8 mouse cellular contexts compared by ENCODE assay signal in the genomic region with DNA sequence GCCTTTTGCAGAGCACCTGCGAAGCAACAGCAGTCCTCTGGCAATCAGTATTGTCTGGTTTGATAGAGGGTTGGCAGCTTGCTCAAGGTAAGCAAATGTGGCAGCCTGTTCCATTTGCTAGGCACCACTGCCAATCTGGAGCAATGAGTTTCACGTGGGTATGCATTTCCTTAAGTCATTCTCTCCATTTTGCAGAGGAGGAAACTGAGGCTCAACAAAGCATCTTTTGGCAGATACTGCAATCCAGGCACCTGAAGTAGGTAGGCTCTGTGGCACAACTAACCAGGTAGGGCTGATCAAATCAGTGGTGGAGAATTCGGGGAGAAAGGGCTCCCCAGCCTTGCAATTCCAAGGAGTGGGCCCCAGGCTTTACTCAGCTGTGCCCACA. TPM values are rescaled to one million over a fixed set of nuclear protein-coding genes. Genes with fewer than 3 reads are reported as not detected.
A peak's percentile ranks its signal among the peaks of the same experiment; 100 is the strongest.
DNase-seq lines count a peak whose midpoint lies in the region; ATAC-seq and TF ChIP-seq lines count a peak whose summit lies in the region.

Gene Slc6a9, plus strand, starts transcription at position 50 of the 388 bp plus-strand sequence.

- H3K9me3 ChIP-seq in kidney, embryonic 16.5 days (ENCODE audit: low read length): no peaks in the 10 kb centered on the region
- H3K9me3 ChIP-seq in liver, embryonic 11.5 days (ENCODE audit: control insufficient read depth, low read length): no peaks in the 10 kb centered on the region

- peak within 1 kb of the TSS; percentile 88 for H3K4me3 ChIP-seq in kidney, embryonic 16.5 days (ENCODE audit: low read length)
- peak within 1 kb of the TSS; percentile 85 for H3K4me3 ChIP-seq in liver, embryonic 11.5 days (ENCODE audit: low read depth, low read length)

- no peak for ATAC-seq in kidney, embryonic 16.5 days (ENCODE audit: low FRiP score, low TSS enrichment)
- no peak for ATAC-seq in liver, embryonic 11.5 days (replicated peaks; ENCODE audit: low FRiP score)

- H3K27ac ChIP-seq in kidney, embryonic 16.5 days (ENCODE audit: low read length): peak within 1 kb of the TSS; percentile 85
- H3K27ac ChIP-seq in liver, embryonic 11.5 days (ENCODE audit: low read depth, low read length): peak within 1 kb of the TSS; percentile 99

- H3K4me1 ChIP-seq in kidney, embryonic 16.5 days (ENCODE audit: insufficient read depth, low read length): peaks cover 27% of the 10 kb centered on the region
- peaks cover 68% of the 10 kb centered on the region for H3K4me1 ChIP-seq in liver, embryonic 11.5 days (replicated peaks; ENCODE audit: control insufficient read depth, insufficient read depth, low read length)

- no peak for DNase-seq in kidney, postnatal 36 days
- no peak for DNase-seq in brain, embryonic 14.5 days (ENCODE audit: low read depth)
- no peak for DNase-seq in gonadal fat pad, adult 2 months (ENCODE audit: low read depth)
- DNase-seq in liver, embryonic 11.5 days (ENCODE audit: low spot score): no peak
- DNase-seq in embryo, embryonic 10.5 days (ENCODE audit: low spot score): no peak
- no peak for DNase-seq in Muller cell, postnatal 12 days (ENCODE audit: inconsistent ontology term)
- no peak for DNase-seq in spleen, adult 18-20 months

- peak within 1 kb of the TSS; percentile 84 for H3K9ac ChIP-seq in kidney, embryonic 16.5 days (replicated peaks; ENCODE audit: low read length)
- H3K9ac ChIP-seq in liver, embryonic 11.5 days (ENCODE audit: low read depth, low read length): peak within 1 kb of the TSS; percentile 90

- no peak for TF ChIP-seq POLR2A in brain, embryonic 14.5 days (IDR thresholded peaks at IDR 0.05; ENCODE audit: borderline replicate concordance, extremely low read depth, insufficient read depth, insufficient read length, poor library complexity, severe bottlenecking)

- no peak for TF ChIP-seq CTCF in brain, embryonic 14.5 days (IDR thresholded peaks at IDR 0.05; ENCODE audit: borderline replicate concordance, extremely low read depth, insufficient read depth, insufficient read length)

- no peaks in the 10 kb centered on the region for H3K27me3 ChIP-seq in kidney, embryonic 16.5 days (ENCODE audit: insufficient read depth, low read length)
- H3K27me3 ChIP-seq in liver, embryonic 11.5 days (replicated peaks; ENCODE audit: control insufficient read depth, insufficient read depth, low read length): no peaks in the 10 kb centered on the region

- 26% methylated on average over 3 of the region's 3 CpGs for WGBS in kidney, embryonic 16.5 days
- 36% methylated on average over 3 of the region's 3 CpGs for WGBS in liver, embryonic 11.5 days

- H3K4me2 ChIP-seq in kidney, embryonic 16.5 days (replicated peaks; ENCODE audit: low read depth, low read length): peak within 1 kb of the TSS; percentile 95
- peak within 1 kb of the TSS; percentile 93 for H3K4me2 ChIP-seq in liver, embryonic 11.5 days

- H3K36me3 ChIP-seq in kidney, embryonic 16.5 days (ENCODE audit: insufficient read depth, low read length): no peaks in the 10 kb centered on the region
- H3K36me3 ChIP-seq in liver, embryonic 11.5 days (ENCODE audit: control insufficient read depth, insufficient read depth, low read length): 0 out of 2 replicates have a peak, but pooled peaks cover 2% of the 10 kb centered on the region

RNA-seq across cellular contexts. Expression of gene Slc6a9, which starts in this region (rescaled TPM):
- 12.3 and 13.4 TPM in 2 replicates for polyA plus RNA-seq in kidney, embryonic 16.5 days (2015; fragmentation: Nextera tagmentation; extraction: Ambion mirVana)
- polyA plus RNA-seq in brain, embryonic 14.5 days (2012; rRNA removed): 23.6 and 45.8 TPM in 2 replicates
- 45.1 and 50.9 TPM in 2 replicates for polyA plus RNA-seq in gonadal fat pad, adult 2 months (2012; rRNA removed)
- polyA plus RNA-seq in liver, embryonic 11.5 days (2014; fragmentation: Nextera tagmentation; extraction: Ambion mirVana): 21.7 and 26.3 TPM in 2 replicates
